8 mouse cellular contexts compared by ENCODE assay signal in genomic region chr10:20313447-20313846, GRCm38 (mm10). TPM values are rescaled to one million over a fixed set of nuclear protein-coding genes. Genes with fewer than 3 reads are reported as not detected.
DNase-seq lines count a peak whose midpoint lies in the region; ATAC-seq and TF ChIP-seq lines count a peak whose summit lies in the region.

No protein-coding gene starts in this region.

- WGBS in kidney, embryonic 14.5 days = 39% methylated on average over 13 of the region's 13 CpGs
- 51% methylated on average over 13 of the region's 13 CpGs for WGBS in hindbrain, embryonic 15.5 days
- 50% methylated on average over 13 of the region's 13 CpGs for WGBS in midbrain, embryonic 16.5 days

- no peaks in the 10 kb centered on the region for H3K9me3 ChIP-seq in kidney, embryonic 14.5 days (ENCODE audit: control insufficient read depth, low read length)
- no peaks in the 10 kb centered on the region for H3K9me3 ChIP-seq in hindbrain, embryonic 15.5 days
- no peaks in the 10 kb centered on the region for H3K9me3 ChIP-seq in midbrain, embryonic 16.5 days (replicated peaks; ENCODE audit: control insufficient read depth, low read length, poor library complexity, severe bottlenecking)

- H3K4me1 ChIP-seq in kidney, embryonic 14.5 days (ENCODE audit: control insufficient read depth, insufficient read depth, low read length) = peaks cover 15% of the 10 kb centered on the region; the same call in 1 of the 2 replicates
- peaks cover 3% of the 10 kb centered on the region; the same call in 1 of the 2 replicates for H3K4me1 ChIP-seq in cortical plate, adult 2 months (ENCODE audit: control insufficient read depth, insufficient read depth, low read length)
- peaks cover 30% of the 10 kb centered on the region for H3K4me1 ChIP-seq in hindbrain, embryonic 15.5 days (replicated peaks)
- H3K4me1 ChIP-seq in midbrain, embryonic 16.5 days (ENCODE audit: control insufficient read depth, insufficient read depth, low read length) = peaks cover 20% of the 10 kb centered on the region

- peak overlapping the region; percentile 58 for H3K4me2 ChIP-seq in kidney, embryonic 14.5 days (replicated peaks; ENCODE audit: low read depth, low read length)
- H3K4me2 ChIP-seq in hindbrain, embryonic 15.5 days = peak overlapping the region; percentile 75
- H3K4me2 ChIP-seq in midbrain, embryonic 16.5 days (ENCODE audit: low read length) = peak overlapping the region; percentile 70

- H3K36me3 ChIP-seq in kidney, embryonic 14.5 days (ENCODE audit: control insufficient read depth, insufficient read depth, low read length) = peaks cover 11% of the 10 kb centered on the region; the same call in 1 of the 2 replicates
- 0 out of 2 replicates have a peak, but pooled peaks cover 2% of the 10 kb centered on the region for H3K36me3 ChIP-seq in hindbrain, embryonic 15.5 days
- no peaks in the 10 kb centered on the region for H3K36me3 ChIP-seq in midbrain, embryonic 16.5 days (ENCODE audit: control insufficient read depth, insufficient read depth, low read length)

- no peaks in the 10 kb centered on the region for H3K27me3 ChIP-seq in kidney, embryonic 14.5 days (ENCODE audit: control insufficient read depth, insufficient read depth, low read length)
- no peaks in the 10 kb centered on the region for H3K27me3 ChIP-seq in hindbrain, embryonic 15.5 days
- H3K27me3 ChIP-seq in midbrain, embryonic 16.5 days (ENCODE audit: control insufficient read depth, insufficient read depth, low read depth, low read length) = no peaks in the 10 kb centered on the region

- peak overlapping the region; percentile 97 for H3K9ac ChIP-seq in kidney, embryonic 14.5 days (ENCODE audit: low read depth, low read length)
- peak overlapping the region; percentile 81; the same call in 1 of the 2 replicates for H3K9ac ChIP-seq in hindbrain, embryonic 15.5 days
- H3K9ac ChIP-seq in midbrain, embryonic 16.5 days (ENCODE audit: low read depth, low read length) = peak overlapping the region; percentile 83

- peak overlapping the region; percentile 86 for H3K4me3 ChIP-seq in kidney, embryonic 14.5 days (ENCODE audit: low read length)
- H3K4me3 ChIP-seq in cortical plate, adult 2 months (ENCODE audit: insufficient read depth, low read length) = peak overlapping the region; percentile 78; the same call in 1 of the 2 replicates
- peak overlapping the region; percentile 60 for H3K4me3 ChIP-seq in hindbrain, embryonic 15.5 days
- H3K4me3 ChIP-seq in midbrain, embryonic 16.5 days (ENCODE audit: low read depth, low read length) = peak overlapping the region; percentile 68

- H3K27ac ChIP-seq in kidney, embryonic 14.5 days (ENCODE audit: low read depth, low read length) = no peak overlapping the region
- no peak overlapping the region for H3K27ac ChIP-seq in cortical plate, adult 2 months (ENCODE audit: insufficient read depth, low read length)
- H3K27ac ChIP-seq in hindbrain, embryonic 15.5 days (replicated peaks) = peak overlapping the region; percentile 99; the same call in 1 of the 2 replicates
- no peak overlapping the region; the same call in 1 of the 2 replicates for H3K27ac ChIP-seq in midbrain, embryonic 16.5 days (ENCODE audit: low read length)

- no peak for TF ChIP-seq CTCF in cortical plate, adult 2 months (IDR thresholded peaks at IDR 0.05; ENCODE audit: extremely low read depth, insufficient read depth, low read length)

- no peak for DNase-seq in kidney, postnatal 14 days
- DNase-seq in T-cell, adult 2 months (ENCODE audit: low spot score) = no peak
- no peak for DNase-seq in left cerebral cortex, postnatal 14 days (ENCODE audit: low spot score in 2 of 2)
- DNase-seq in ovary, adult 18-20 months (ENCODE audit: low spot score) = no peak

- intact Hi-C loops in left cerebral cortex, postnatal 14 days (cut with DNase I) = no loop called here

- ATAC-seq in kidney, embryonic 14.5 days (ENCODE audit: low FRiP score, low TSS enrichment) = no peak
- ATAC-seq in hindbrain, embryonic 15.5 days (ENCODE audit: low FRiP score, low read depth) = no peak
- no peak for ATAC-seq in midbrain, embryonic 16.5 days

- TF ChIP-seq POLR2A in cortical plate, adult 2 months (IDR thresholded peaks at IDR 0.05; ENCODE audit: extremely low read depth, insufficient read depth, low read length) = no peak

RNA-seq across cellular contexts. Expression of gene Bclaf1, which starts 1.2 kb away (rescaled TPM):
- 115 and 168 TPM in 2 replicates for polyA plus RNA-seq in kidney, embryonic 14.5 days (2014; fragmentation: Nextera tagmentation; extraction: Ambion mirVana)
- 68.7 and 71.4 TPM in 2 replicates for polyA plus RNA-seq in cortical plate, adult 2 months (2012; rRNA removed)
- polyA plus RNA-seq in hindbrain, embryonic 15.5 days (2015; fragmentation: Nextera tagmentation; extraction: Ambion mirVana) = 102 and 108 TPM in 2 replicates
- polyA plus RNA-seq in midbrain, embryonic 16.5 days (2015; fragmentation: Nextera tagmentation; extraction: Ambion mirVana) = 106 and 121 TPM in 2 replicates
- total RNA-seq in left cerebral cortex, postnatal 14 days (2021) = 100 to 1,000 TPM; 117 TPM

RNA-seq across cellular contexts. Expression of gene Mtfr2, which starts 34.1 kb away (rescaled TPM):
- 2.9 and 3.8 TPM in 2 replicates for polyA plus RNA-seq in kidney, embryonic 14.5 days (2014; fragmentation: Nextera tagmentation; extraction: Ambion mirVana)
- 0.76 and 0.79 TPM in 2 replicates for polyA plus RNA-seq in cortical plate, adult 2 months (2012; rRNA removed)
- polyA plus RNA-seq in hindbrain, embryonic 15.5 days (2015; fragmentation: Nextera tagmentation; extraction: Ambion mirVana) = 0.52 and 0.83 TPM in 2 replicates
- polyA plus RNA-seq in midbrain, embryonic 16.5 days (2015; fragmentation: Nextera tagmentation; extraction: Ambion mirVana) = 0.18 and 0.67 TPM in 2 replicates
- under 1 TPM; 0.36 to 0.55 TPM for total RNA-seq in left cerebral cortex, postnatal 14 days (2021)
